Mouse (Mus musculus) layer of hippocampus, adult 18-20 months (tissue): ENCODE data around the gene Trim54. TPM values are rescaled to one million over a fixed set of nuclear protein-coding genes. Genes with fewer than 3 reads are reported as not detected.
A peak's percentile ranks its signal among the peaks of the same experiment; 100 is the strongest.

ENCODE experiments used
- DNase-seq, 2 experiments: peaks; one replicate each; pipeline ENCODE4 v3.0.0; 2022; ENCODE audit warnings: low spot score in 2 of 2
- long read RNA-seq: library from polyadenylated mRNA; stranded (forward); transcript quantifications from one replicate; pipeline ENCODE4 v2.0.0, GENCODE M21; 2021
- total RNA-seq, 2 experiments: library from RNA; stranded (reverse); gene quantifications; 2 replicates each; pipeline ENCODE4 v1.2.3; 2021

The Trim54 gene
- total RNA-seq: not detected
- long read RNA-seq: 0 reads

DNA sequence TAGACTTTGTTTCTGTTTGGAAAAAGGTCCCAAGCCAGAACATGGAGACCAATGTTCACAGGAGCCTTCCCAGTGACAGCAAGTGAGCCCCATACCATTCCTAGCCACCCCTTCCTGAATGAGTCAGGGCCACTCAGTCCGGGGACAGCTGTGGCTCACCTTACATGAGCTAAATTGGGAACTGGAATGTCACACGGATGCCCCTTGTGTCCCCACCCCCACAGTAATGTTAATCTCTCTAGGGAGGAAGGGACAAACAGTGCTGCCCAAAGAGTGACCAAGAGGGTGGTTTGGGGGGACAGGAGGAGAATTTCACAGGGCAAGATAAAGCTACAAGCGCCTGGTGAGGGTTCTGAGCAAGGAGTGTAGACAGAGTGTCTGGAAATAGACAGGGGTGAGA lies at the start of gene Trim54:
Trim54 (plus strand) TSS at position 359 of the 400 bp plus-strand sequence.
- DNase-seq: no peak

DNA sequence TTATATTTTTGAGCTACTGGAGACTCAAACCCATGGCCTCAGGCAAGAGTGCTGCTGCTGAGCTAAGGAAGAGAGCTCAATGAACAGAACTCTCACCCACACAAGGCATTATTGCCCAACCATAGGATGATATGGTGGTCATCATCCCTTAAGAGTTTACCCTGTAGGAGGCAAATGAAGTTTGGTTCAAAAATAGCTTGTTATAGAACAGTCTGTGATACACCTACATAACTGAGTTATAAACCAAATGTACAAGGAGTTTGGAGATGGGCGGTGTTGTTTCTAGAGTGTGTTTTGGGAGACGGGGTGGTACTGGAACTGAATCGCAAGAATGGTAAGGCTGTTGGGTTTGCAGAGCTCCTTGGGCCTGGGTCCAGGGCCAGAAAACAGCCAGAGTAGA lies 46.7 kb upstream of the Trim54 start:
- DNase-seq: no peak

DNA sequence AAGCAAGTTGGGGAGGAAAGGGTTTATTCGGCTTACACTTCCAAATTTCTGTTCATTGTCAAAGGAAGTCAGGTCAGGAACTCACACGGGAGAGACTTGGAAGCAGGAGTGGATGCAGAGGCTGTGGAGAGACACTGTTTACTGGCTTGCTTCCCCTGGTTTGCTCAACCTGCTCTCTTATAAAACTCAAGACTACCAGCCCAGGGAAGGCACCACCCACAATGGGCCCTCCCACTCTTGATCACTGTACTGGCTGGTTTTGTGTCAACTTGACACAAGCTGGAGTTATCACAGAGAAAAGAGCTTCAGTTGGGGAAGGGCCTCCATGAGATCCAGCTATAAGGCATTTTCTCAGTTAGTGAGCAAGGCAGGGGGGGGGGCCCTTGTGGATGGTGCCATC lies 45.5 kb upstream of the Trim54 start:
- no peak for DNase-seq

DNA sequence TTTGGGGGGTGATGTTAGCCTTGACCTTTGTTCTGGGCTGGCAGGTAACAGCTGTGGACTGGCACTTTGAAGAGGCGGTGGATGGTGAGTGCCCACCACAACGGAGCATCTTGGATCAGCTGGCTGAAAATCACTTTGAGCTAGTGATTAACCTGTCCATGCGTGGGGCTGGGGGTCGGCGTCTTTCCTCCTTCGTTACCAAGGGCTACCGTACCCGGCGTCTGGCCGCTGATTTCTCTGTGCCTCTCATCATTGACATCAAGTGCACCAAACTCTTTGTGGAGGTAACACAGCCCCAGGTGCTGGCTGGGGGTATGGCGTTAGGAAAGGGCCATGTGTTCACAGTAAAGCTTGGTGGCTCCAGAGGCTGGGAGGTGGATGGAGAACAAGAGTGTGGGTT lies 44.7 kb upstream of the Trim54 start:
- DNase-seq: no peak

DNA sequence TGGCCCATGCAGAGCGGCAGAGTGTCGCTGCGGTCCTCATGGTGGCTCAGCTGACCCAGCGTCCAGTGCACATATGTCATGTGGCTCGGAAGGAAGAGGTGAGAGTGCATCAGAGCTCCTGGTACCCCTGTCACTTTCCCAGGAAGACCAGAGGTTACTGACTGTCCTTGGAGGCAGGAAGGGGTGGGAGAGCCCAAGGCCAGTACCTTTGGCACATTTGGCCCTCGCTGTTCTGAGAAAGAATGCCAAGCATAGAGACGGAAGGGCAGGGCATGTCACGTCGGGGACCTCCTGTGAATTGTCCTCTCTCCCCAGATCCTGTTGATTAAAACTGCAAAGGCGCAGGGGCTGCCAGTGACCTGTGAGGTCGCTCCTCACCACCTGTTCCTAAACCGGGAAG lies 43.3 kb upstream of the Trim54 start:
- no peak for DNase-seq

DNA sequence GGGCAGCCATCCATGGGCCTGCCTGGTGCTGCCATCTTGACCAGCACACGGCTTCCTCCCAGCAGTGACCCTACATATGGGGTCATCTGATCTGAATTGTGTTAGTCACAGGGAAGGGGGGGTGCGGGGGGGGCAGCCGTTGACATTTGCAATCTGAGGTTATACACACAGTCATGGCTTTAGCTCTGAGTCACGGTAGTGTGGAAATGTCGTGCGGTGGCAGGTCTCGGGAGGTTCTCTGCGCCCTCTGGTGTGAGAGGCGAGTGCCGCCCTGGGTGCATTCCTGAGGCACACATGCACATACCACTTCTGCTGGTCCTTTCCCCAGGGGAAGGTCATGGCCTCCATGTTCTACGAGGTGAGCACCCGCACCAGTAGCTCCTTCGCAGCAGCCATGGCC lies 40.2 kb upstream of the Trim54 start:
- no peak for DNase-seq

DNA sequence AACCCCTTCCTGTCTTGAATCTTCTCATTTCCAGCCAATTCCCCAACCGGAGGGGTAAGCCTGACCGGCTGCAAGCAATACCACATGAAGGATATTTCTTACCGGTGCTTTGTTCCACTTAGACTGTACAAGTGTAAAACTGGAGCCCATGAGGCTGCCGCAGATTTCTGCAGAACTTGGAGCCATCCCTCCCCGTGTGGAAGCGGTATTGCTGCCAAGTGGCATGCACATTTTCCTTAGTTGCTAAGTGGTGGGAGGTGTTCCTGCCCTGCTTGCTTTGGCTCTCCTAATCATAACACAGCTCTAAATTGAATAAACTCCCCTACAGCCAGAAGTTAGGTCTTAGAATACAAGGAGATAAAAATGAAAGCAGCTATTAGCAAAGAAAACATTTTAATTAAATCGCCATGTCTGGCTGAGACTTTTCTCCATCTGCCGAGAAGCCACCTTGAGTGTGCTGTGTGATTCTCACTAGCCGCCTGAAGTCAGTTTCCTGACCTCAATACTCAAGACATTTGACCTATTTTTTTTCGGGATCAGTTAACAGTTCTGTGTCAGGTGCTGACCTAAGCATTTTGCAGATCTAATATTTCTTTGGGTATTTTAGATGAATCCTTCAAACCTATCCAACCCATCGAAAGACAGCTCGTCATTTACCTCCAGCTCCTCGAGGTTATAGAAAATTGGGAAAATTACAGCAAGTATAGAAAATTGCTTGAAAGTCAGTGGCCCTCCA lies 36.3 kb upstream of the Trim54 start:
- DNase-seq: peak; percentile 62 to 81

DNA sequence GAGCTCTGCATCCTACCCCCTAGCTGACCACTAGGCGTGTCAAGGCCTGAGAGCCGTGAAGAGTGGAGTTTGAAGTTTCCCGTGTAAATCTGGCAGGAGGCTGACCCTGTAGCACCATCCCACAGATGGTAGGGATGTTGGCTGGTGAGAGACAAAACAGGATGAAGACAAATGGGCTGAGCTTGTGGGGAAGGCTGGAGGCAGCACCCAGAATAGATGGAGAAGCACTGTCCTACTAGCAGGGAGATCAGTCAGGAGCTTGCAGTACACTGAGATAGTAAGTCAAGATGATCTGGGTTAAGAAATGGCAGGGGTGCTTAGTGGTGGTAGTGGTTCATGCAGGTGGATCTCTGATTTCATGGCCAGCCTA lies 35.7 kb upstream of the Trim54 start:
- DNase-seq: no peak

DNA sequence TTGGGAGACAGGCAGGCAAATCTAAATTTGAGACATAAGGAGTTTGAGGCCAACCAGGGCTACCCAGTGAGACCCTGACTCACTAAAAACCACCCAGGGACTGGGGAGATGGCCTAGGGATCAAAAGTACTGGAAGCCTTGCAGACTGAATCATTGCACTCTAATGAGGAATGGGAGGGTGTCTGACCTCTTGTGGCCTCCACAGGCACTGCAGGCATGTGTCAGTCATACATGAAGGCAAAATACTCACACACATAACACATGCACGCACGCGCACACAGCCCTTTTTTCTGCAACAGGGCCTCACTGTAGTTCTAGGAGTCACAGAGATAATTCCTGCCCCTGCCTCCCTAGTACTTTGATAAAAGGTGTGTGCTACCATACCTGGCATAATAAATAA lies 35.1 kb upstream of the Trim54 start:
- DNase-seq: peak in 1 of 2 experiments; percentile 62

DNA sequence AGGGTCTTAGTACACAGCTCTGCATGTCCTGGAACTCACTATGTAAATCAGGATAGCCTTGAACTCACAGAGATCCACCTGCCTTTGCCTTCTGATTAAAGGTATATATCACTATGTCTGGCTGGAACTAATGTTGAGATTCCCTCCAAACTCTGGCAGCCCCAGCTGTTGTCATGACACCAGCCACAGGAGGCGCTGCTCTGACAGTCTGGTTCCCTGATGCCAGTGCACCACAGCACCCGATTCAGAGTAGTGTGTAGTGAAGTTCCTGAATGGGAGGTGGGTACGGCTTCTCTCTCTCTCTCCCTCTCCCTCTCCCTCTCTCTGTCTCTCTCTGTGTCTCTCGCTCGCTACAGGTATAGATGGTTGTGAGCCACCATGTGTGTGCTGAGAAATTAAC lies 34.2 kb upstream of the Trim54 start:
- peak in 1 of 2 experiments; percentile 71 for DNase-seq

DNA sequence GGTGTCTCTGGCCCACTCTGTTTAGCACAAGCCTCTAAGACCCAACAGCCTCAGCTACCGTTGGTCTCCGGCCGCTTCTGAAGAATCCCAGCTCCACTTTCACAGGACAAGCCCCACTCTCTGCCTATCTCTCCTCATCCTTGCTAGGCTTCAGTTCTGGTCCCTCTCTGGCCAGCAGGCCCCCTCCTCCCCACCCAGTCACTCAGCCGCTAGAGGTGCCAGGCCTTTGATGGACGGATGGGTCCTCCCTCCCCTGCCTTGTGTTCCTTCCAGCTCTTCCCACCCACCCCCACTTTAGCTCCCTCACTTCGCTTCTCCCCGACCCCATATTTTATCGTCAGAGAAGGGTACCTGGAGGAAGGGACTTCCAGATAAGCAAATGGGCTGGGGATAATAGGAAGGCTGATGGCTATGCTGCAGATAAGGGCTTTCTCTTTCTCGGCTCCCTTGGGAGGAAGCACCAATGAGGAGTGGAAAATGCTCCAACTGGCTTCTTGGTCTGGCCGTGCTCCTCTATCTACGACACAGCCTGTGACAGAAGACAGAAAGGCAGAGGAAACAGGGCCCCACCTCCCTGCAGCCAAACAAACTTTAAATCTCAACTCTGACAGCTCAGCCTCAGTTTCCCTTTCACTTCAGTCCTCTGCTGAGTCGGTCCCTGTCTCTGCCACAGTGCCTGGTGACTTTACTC lies 33.4 kb upstream of the Trim54 start:
- DNase-seq: no peak

DNA sequence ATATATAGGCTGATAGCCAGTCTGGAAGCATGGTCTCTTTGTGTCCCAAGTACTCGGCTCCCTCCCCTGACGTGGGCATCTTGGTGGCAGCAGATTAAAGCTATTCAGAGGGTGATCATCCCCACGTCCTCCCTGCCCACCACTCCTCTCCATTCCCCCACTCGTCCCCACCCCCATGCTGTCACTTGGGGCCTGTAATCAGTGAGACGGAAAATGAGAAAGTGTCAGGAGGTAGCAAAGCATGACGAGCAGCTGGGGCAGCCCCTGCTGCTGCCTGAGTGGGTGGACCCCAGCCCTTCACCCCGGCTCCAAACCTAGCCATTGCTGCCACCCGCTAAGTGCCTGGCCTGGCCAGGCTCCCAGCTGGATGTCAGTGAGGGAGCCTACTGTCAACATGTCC lies 32.6 kb upstream of the Trim54 start:
- no peak for DNase-seq

DNA sequence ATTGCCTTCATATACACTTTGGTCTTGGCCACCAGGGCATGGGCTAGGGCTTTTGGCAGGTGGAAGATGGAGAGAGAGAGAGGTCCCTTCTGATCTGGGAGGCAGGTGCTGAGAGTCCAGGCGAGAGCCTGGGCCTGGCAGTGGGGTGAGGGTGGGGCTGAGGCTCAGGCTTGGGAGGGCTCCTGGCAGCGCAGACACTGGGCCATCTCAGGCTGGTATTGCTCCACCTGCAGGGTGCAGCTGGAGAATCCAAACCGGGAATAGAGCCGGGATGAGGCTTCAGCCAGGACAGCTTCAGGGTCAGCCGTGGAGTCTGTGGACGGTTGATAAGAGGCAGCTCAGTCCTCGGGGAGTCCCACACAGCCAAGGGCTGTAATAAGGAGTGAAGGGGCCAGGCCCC lies 29.9 kb upstream of the Trim54 start:
- DNase-seq: no peak

DNA sequence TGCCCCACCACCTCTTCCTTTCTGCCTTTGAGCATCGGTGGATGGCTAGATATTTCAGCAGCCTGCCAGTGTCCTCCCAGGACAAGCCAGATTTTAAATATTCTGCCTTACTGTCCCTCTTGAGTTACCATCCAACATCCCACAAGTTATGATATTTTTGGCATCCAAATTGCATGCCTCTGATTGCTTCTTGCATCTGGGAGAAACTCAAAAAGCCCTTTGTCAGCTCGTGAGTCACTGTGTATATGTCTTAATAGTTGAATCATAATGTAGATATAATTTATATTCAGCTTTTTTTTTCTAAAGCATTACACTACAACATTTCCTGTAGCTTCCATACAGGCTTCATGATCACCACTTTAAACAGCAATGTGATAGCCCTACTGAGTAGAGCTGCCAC lies 29.4 kb upstream of the Trim54 start:
- no peak for DNase-seq

DNA sequence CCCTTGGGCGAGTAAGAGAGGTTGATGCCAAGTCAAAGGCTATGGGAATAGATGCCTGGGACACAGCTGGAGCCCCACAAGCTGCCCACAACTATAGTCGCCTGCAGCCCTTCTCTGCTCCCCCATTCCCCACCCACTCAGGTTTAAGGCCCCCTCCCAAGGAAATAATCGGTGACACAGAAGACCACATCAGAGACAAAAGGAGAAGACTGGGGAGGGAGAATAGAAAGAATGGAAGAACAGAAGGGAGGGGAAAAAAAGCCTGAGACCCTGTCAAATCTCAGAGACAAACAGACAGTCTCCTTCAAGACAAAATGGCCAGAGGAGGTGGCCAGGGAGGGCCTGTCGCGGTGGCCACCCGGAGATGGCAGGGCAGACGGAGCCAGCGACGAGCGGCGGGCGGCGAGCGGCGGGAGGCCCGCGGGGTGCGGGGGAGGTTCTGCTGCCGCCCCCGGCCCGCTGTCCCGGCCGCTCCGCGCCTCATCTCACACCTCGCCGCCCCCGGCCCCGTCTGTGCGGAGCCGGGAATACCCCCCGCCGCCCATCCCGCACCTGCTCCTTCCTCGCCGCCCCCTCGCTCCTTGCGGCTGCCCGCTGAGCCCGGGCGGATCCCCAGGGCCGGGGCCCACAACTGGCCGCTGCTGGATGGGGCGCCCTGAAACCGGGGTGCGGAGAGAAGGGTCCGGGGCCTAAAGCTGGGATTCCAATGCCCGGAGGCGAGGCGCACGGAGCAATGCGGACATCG lies 24.1 kb upstream of the Trim54 start:
- peak in 1 of 2 experiments; percentile 78 for DNase-seq

DNA sequence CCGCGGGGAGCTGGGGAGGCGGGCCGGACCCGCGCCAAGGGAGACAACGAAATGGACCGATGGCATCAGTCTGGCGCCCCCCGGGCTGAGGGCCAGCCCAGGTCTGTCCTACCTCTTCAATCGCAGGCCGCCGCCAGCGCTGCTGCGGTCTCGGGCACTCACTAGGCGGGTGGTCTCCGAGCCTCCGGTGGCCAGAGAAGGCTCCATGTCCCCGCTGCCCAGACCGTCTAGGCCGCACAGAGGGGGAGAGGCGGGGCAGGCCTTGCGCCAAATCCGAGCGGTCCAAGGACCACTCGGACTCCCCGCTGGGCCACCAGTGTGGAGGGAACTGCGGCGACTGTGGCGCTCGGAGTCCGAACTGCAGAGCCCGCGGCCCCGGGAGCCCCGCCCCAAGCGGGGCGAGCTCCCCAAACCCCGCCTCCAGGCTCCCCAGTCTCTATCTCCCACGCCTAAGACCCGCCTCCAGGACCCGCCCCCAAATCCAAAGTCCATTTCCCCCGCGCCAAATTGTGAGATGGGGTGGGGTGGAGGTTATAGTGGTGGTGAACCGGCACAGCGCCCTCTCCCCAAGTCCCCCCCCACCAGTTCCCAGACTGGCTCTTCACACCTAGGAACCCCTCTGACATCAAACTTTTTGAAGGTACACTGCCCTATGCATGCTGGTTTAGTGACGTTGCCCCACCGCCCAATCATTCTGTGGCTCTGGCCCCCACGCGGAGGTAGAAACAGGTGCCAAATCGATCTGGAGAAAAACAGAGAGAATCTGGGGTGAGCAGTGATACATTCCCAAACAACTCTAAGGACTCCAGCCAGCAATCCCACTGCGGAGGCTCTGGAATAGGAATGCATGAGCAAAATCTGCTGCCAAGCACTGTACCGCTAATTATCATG lies 23.1 kb upstream of the Trim54 start:
- DNase-seq: peak; percentile 67 to 75

DNA sequence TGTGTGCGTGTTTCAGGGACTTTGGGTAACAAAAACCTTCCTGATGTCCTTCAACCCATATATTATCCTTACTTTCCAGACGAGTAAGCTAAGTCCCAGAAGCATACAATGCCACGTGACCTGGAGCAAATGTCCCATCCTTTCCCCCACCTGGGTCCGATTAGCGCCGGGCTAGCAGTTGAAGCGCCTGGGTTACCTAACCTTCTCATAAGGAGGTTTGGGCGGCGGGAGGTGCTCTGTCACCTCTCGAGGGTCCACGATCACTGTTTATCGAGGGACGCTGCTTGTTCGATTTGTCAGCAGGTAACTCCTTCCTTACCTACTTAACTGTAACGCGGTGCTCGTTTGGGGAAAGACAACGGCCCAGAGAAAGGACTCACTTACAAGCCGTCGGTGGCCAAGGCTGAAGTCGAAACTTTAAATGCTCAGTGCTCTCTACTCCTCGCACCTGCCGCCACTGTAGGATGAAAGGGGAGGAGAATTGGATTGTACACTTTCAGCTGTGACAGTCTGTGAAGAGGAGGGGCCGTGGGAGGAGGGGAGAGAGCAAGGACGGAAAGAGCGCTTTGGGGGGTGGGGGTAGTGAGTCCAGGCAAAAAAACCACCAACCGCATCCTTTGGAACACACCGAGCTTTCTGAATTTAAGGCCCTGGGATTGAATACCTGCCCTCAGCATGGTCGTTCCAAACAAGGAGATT lies 22.3 kb upstream of the Trim54 start:
- DNase-seq: peak in 1 of 2 experiments; percentile 43

DNA sequence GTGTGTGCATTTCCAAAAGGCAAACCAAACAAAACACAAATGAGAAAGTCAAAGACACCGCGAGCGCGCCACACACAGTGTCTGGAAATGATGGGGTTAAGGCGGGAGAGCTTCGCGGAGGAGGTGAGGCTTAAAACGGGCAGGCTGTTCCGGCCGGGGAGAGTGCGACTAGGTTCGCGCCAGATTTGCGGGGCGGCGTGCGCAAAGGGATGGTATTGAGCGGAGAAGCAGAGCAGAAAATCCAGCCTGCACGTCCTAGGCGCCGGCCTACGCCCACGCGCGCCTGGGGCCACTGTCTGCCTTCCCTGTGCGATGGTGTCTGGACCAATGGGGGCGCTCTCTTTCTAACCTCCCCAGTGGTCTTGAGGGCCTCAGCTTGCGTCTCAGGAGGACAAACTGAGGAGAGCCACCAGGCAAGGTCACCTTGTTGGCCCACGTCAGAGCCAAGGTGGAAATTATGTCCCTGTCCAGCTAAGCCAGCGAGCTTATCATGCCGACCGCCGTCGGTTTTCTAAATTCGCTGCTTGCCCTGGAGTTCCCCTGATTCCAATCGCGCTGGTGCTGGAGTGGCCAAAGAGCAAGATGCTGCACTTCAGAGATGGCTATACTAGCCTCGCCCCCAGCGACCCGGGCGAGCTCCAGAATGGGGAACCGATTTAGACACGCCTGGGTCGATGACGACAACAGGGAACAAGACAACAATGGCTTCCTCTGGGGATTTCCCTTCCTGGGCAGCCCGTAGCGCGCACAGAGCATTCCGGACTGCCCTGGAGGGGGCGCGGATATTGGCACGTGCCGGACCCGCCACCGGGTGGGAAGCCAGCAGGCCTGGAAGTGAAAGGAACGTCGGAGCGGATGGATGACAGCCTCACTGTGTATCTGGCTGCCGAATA lies 21.5 kb upstream of the Trim54 start:
- DNase-seq: peak in 1 of 2 experiments; percentile 52

DNA sequence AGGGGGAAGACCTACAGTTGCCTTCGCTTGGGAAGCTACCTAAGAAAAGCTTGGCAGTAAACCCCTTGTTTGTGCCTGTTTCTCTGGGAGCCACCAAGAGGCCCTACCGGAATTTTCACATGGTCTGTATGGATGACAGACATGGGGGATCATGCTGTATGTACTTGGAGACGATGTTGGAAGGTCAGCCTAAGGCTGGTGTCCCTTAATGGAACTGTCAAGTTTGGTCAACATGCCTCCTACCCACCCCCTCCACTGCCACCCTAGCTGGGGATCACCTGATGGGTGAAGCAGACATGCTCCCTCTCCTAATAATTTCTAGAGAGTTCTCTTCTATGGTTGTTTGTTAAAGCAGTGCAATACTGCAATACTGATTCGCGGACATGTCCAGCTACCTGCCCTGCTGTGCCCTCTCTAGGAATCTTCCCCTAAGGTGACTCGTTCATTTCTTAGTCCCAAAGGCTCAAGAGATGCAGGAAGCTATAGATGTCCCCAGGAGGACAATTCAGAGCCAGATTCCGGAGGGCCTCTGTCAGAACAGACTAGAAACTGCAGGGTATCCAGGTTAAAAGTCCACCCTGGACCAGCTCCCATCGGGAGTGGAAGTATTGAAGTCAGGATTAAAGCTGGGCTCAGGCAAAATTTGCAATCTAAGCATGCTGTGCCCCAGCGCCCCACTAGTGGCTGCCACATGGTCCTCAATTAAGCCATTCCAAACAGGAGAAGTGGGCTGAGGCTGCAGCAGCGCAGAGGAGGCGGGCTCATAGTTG lies 20.6 kb upstream of the Trim54 start:
- no peak for DNase-seq
